Mouse (Mus musculus): Measurements from ENCODE around the gene Ddx39b.

- TF ChIP-seq CTCF (IDR thresholded peaks at IDR 0.05; ENCODE audit: extremely low read depth, insufficient read length, insufficient replicate concordance, low read depth, low read length) (no peak), POLR2A (IDR thresholded peaks at IDR 0.05; ENCODE audit: low read depth, low read length) (no peak)
Observed at GRCm38 (mm10) chr17:35259621-35260020, 18.1 kb downstream of the Ddx39b start.
